Mouse (Mus musculus) lung, postnatal 0 days (tissue): ENCODE results near the gene Cactin.

Source experiments
- CTCF ChIP-seq: IDR thresholded peaks from 2 replicates; pipeline ENCODE4 v1.5.1; 2016; ENCODE audit warnings: antibody characterized with exemption, mild to moderate bottlenecking
- EP300 ChIP-seq: IDR thresholded peaks from 2 replicates; pipeline ENCODE4 v1.6.1; 2016; ENCODE audit warnings: antibody characterized with exemption, mild to moderate bottlenecking, control low read depth

DNA sequence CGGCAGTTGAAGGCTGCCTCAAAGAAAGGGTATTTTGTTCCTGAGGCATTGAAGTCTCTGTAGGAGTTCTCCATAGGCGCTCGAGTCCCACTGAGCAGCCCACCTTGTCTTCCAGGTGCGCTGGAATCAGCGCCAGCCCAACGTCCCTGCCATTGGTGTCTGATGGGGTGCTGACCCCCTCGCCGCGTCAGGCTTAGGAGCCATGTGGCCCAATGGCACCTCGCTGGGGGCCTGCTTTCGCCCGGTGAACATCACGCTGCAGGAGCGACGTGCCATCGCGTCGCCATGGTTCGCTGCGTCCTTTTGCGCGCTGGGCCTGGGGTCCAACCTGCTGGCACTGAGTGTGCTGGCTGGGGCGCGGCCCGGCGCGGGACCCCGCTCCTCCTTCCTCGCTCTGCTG, 11.4 kb downstream of the Cactin start:
- TF ChIP-seq CTCF = no peak
- no peak for TF ChIP-seq EP300
